Mouse (Mus musculus): ENCODE measurements at regions not wholly inside any gene's neighbourhood (a gene's known extent, or its start where the extent isn't known, plus 50 kb on each side); places are given as distances from the start of the nearest gene placed in this dataset.

GRCm38 (mm10) chr15:20207199-20207598 is 241.9 kb upstream of the Cdh12 start:
- Histone ChIP-seq H3K79me3 (ENCODE audit: low read depth) (no peaks in the 10 kb centered on the region), H3K4me3 (ENCODE audit: insufficient read depth, poor library complexity, severe bottlenecking) (no peak overlapping the region), H3K36me3 (ENCODE audit: control insufficient read depth, insufficient read depth) (no peaks in the 10 kb centered on the region), H3K79me2 (ENCODE audit: control insufficient read depth, insufficient read depth) (no peaks in the 10 kb centered on the region), H3ac (ENCODE audit: control insufficient read depth, insufficient read length, low read depth) (no peak overlapping the region), H3K27me3 (ENCODE audit: control insufficient read depth, insufficient read depth, insufficient read length) (no peaks in the 10 kb centered on the region)
- no peak for TF ChIP-seq CEBPB (IDR thresholded peaks at IDR 0.05; ENCODE audit: low read depth)
- TF ChIP-seq CTCF (IDR thresholded peaks at IDR 0.05; ENCODE audit: control insufficient read depth, insufficient read depth, insufficient read length) = no peak
- TF ChIP-seq MYOG (IDR thresholded peaks at IDR 0.05; ENCODE audit: control insufficient read depth, extremely low read depth, insufficient read length) = no peak
- TF ChIP-seq FOSL1 (IDR thresholded peaks at IDR 0.05; ENCODE audit: insufficient read depth, low read length, poor library complexity, severe bottlenecking) = no peak
- TF ChIP-seq USF1 (IDR thresholded peaks at IDR 0.05; ENCODE audit: low read depth) = no peak
- TF ChIP-seq MYOD1 (IDR thresholded peaks at IDR 0.05; ENCODE audit: control insufficient read depth, insufficient read length, low read depth) = no peak
- no peak for TF ChIP-seq MAX (IDR thresholded peaks at IDR 0.05)

- Histone ChIP-seq H3K27me3 (ENCODE audit: control insufficient read depth, insufficient read depth, insufficient read length) (no peaks in the 10 kb centered on the region), H3ac (ENCODE audit: control insufficient read depth, insufficient read length, low read depth) (no peak overlapping the region), H3K79me3 (ENCODE audit: low read depth) (no peaks in the 10 kb centered on the region), H3K36me3 (ENCODE audit: control insufficient read depth, insufficient read depth) (no peaks in the 10 kb centered on the region), H3K4me3 (ENCODE audit: insufficient read depth, poor library complexity, severe bottlenecking) (no peak overlapping the region), H3K79me2 (ENCODE audit: control insufficient read depth, insufficient read depth) (no peaks in the 10 kb centered on the region)
- TF ChIP-seq MAX (IDR thresholded peaks at IDR 0.05) = no peak
- no peak for TF ChIP-seq CTCF (IDR thresholded peaks at IDR 0.05; ENCODE audit: control insufficient read depth, insufficient read depth, insufficient read length)
- TF ChIP-seq MYOD1 (IDR thresholded peaks at IDR 0.05; ENCODE audit: control insufficient read depth, insufficient read length, low read depth) = no peak
- TF ChIP-seq USF1 (IDR thresholded peaks at IDR 0.05; ENCODE audit: low read depth) = no peak
These were observed 227.0 kb upstream of the Cdh12 start for GRCm38 (mm10) chr15:20222054-20222453.

GRCm38 (mm10) chr15:20223271-20223981 is 225.6 kb upstream of the Cdh12 start:
- H3K79me2 ChIP-seq (ENCODE audit: control insufficient read depth, insufficient read depth) = no peaks in the 10 kb centered on the region
- no peak overlapping the region for H3ac ChIP-seq (ENCODE audit: control insufficient read depth, insufficient read length, low read depth)
- H3K4me3 ChIP-seq (ENCODE audit: insufficient read depth, poor library complexity, severe bottlenecking) = no peak overlapping the region
- no peaks in the 10 kb centered on the region for H3K36me3 ChIP-seq (ENCODE audit: control insufficient read depth, insufficient read depth)
- no peak for TF ChIP-seq USF1 (IDR thresholded peaks at IDR 0.05; ENCODE audit: low read depth)
- TF ChIP-seq FOSL1 (IDR thresholded peaks at IDR 0.05; ENCODE audit: insufficient read depth, low read length, poor library complexity, severe bottlenecking) = no peak
- TF ChIP-seq MYOD1 (IDR thresholded peaks at IDR 0.05; ENCODE audit: control insufficient read depth, insufficient read length, low read depth) = no peak
- no peak for TF ChIP-seq CTCF (IDR thresholded peaks at IDR 0.05; ENCODE audit: control insufficient read depth, insufficient read depth, insufficient read length)
- TF ChIP-seq MYOG (IDR thresholded peaks at IDR 0.05; ENCODE audit: control insufficient read depth, extremely low read depth, insufficient read length) = no peak
- no peak for TF ChIP-seq MAX (IDR thresholded peaks at IDR 0.05)
- no peak for TF ChIP-seq CEBPB (IDR thresholded peaks at IDR 0.05; ENCODE audit: low read depth)
- no peaks in the 10 kb centered on the region for H3K79me3 ChIP-seq (ENCODE audit: low read depth)
- H3K27me3 ChIP-seq (ENCODE audit: control insufficient read depth, insufficient read depth, insufficient read length) = no peaks in the 10 kb centered on the region

- no peaks in the 10 kb centered on the region for H3K27me3 ChIP-seq (ENCODE audit: control insufficient read depth, insufficient read depth, insufficient read length)
- no peaks in the 10 kb centered on the region for H3K79me2 ChIP-seq (ENCODE audit: control insufficient read depth, insufficient read depth)
- H3K79me3 ChIP-seq (ENCODE audit: low read depth) = no peaks in the 10 kb centered on the region
- H3K36me3 ChIP-seq (ENCODE audit: control insufficient read depth, insufficient read depth) = no peaks in the 10 kb centered on the region
- no peak overlapping the region for H3K4me3 ChIP-seq (ENCODE audit: insufficient read depth, poor library complexity, severe bottlenecking)
- H3ac ChIP-seq (ENCODE audit: control insufficient read depth, insufficient read length, low read depth) = no peak overlapping the region
- TF ChIP-seq FOSL1 (IDR thresholded peaks at IDR 0.05; ENCODE audit: insufficient read depth, low read length, poor library complexity, severe bottlenecking) (no peak), USF1 (IDR thresholded peaks at IDR 0.05; ENCODE audit: low read depth) (no peak), MYOG (IDR thresholded peaks at IDR 0.05; ENCODE audit: control insufficient read depth, extremely low read depth, insufficient read length) (no peak), MAX (IDR thresholded peaks at IDR 0.05) (no peak), MYOD1 (IDR thresholded peaks at IDR 0.05; ENCODE audit: control insufficient read depth, insufficient read length, low read depth) (no peak), CEBPB (IDR thresholded peaks at IDR 0.05; ENCODE audit: low read depth) (no peak), CTCF (IDR thresholded peaks at IDR 0.05; ENCODE audit: control insufficient read depth, insufficient read depth, insufficient read length) (no peak)
These were observed 225.1 kb upstream of the Cdh12 start for GRCm38 (mm10) chr15:20223982-20224339.

- no peak overlapping the region for H3ac ChIP-seq (ENCODE audit: control insufficient read depth, insufficient read length, low read depth)
- no peaks in the 10 kb centered on the region for H3K27me3 ChIP-seq (ENCODE audit: control insufficient read depth, insufficient read depth, insufficient read length)
- H3K79me2 ChIP-seq (ENCODE audit: control insufficient read depth, insufficient read depth) = no peaks in the 10 kb centered on the region
- H3K4me3 ChIP-seq (ENCODE audit: insufficient read depth, poor library complexity, severe bottlenecking) = no peak overlapping the region
- H3K79me3 ChIP-seq (ENCODE audit: low read depth) = no peaks in the 10 kb centered on the region
- TF ChIP-seq MYOG (IDR thresholded peaks at IDR 0.05; ENCODE audit: control insufficient read depth, extremely low read depth, insufficient read length) (no peak), CEBPB (IDR thresholded peaks at IDR 0.05; ENCODE audit: low read depth) (no peak), USF1 (IDR thresholded peaks at IDR 0.05; ENCODE audit: low read depth) (no peak)
- H3K36me3 ChIP-seq (ENCODE audit: control insufficient read depth, insufficient read depth) = no peaks in the 10 kb centered on the region
These were observed 183.6 kb upstream of the Cdh12 start for GRCm38 (mm10) chr15:20265367-20265900.

GRCm38 (mm10) chr15:20313917-20314316 is 135.1 kb upstream of the Cdh12 start:
- no peaks in the 10 kb centered on the region for H3K79me2 ChIP-seq (ENCODE audit: control insufficient read depth, insufficient read depth)
- H3ac ChIP-seq (ENCODE audit: control insufficient read depth, insufficient read length, low read depth) = no peak overlapping the region
- H3K79me3 ChIP-seq (ENCODE audit: low read depth) = no peaks in the 10 kb centered on the region
- TF ChIP-seq FOSL1 (IDR thresholded peaks at IDR 0.05; ENCODE audit: insufficient read depth, low read length, poor library complexity, severe bottlenecking) = no peak
- TF ChIP-seq MYOG (IDR thresholded peaks at IDR 0.05; ENCODE audit: control insufficient read depth, extremely low read depth, insufficient read length) = no peak
- no peak for TF ChIP-seq CTCF (IDR thresholded peaks at IDR 0.05; ENCODE audit: control insufficient read depth, insufficient read depth, insufficient read length)
- TF ChIP-seq MAX (IDR thresholded peaks at IDR 0.05) = no peak
- no peak for TF ChIP-seq CEBPB (IDR thresholded peaks at IDR 0.05; ENCODE audit: low read depth)
- TF ChIP-seq USF1 (IDR thresholded peaks at IDR 0.05; ENCODE audit: low read depth) = no peak
- no peak for TF ChIP-seq MYOD1 (IDR thresholded peaks at IDR 0.05; ENCODE audit: control insufficient read depth, insufficient read length, low read depth)
- H3K4me3 ChIP-seq (ENCODE audit: insufficient read depth, poor library complexity, severe bottlenecking) = no peak overlapping the region
- H3K36me3 ChIP-seq (ENCODE audit: control insufficient read depth, insufficient read depth) = no peaks in the 10 kb centered on the region
- H3K27me3 ChIP-seq (ENCODE audit: control insufficient read depth, insufficient read depth, insufficient read length) = no peaks in the 10 kb centered on the region
